Mouse (Mus musculus) testis, adult 2 months (tissue): ENCODE measurements at regions not wholly inside any gene's neighbourhood (a gene's known extent, or its start where the extent isn't known, plus 50 kb on each side); places are given as distances from the start of the nearest gene placed in this dataset.
A peak's percentile ranks its signal among the peaks of the same experiment; 100 is the strongest.

Experiments used
- H3K27ac ChIP-seq: fragments of 200-500 bp; 2 replicates; pipeline ENCODE4 v1.5.1; 2012; ENCODE audit warnings: low read depth, low read length; ENCODE audit not compliant: control insufficient read depth, insufficient read depth
- H3K27me3 ChIP-seq: fragments of 200-500 bp; 2 replicates; pipeline ENCODE4 v1.6.1; 2012; ENCODE audit warnings: mild to moderate bottlenecking, low read length, moderate library complexity; ENCODE audit not compliant: control insufficient read depth, insufficient read depth
- H3K36me3 ChIP-seq: fragments of 200-500 bp; 2 replicates; pipeline ENCODE4 v1.6.1; 2012; ENCODE audit warnings: mild to moderate bottlenecking, low read length; ENCODE audit not compliant: control insufficient read depth, insufficient read depth
- H3K4me1 ChIP-seq: fragments of 200-500 bp; 2 replicates; pipeline ENCODE4 v1.6.1; 2012; ENCODE audit warnings: low read length; ENCODE audit not compliant: control insufficient read depth, insufficient read depth
- H3K4me3 ChIP-seq: fragments of 200-500 bp; 2 replicates; pipeline ENCODE4 v1.5.1; 2012; ENCODE audit warnings: low read depth, mild to moderate bottlenecking, low read length, moderate library complexity, mixed read lengths; ENCODE audit not compliant: control insufficient read depth
- CTCF ChIP-seq: fragments of 200-500 bp; IDR thresholded peaks from 2 replicates; pipeline ENCODE4 v1.5.1; 2012; ENCODE audit warnings: low read depth, mild to moderate bottlenecking, inconsistent platforms, low read length, moderate library complexity; ENCODE audit not compliant: control insufficient read depth, insufficient read depth, insufficient replicate concordance
- POLR2A ChIP-seq: fragments of 200-500 bp; IDR thresholded peaks from 2 replicates; pipeline ENCODE4 v1.6.1; 2012; ENCODE audit warnings: low read depth, mild to moderate bottlenecking, inconsistent platforms, low read length, moderate library complexity; ENCODE audit not compliant: control insufficient read depth

GRCm38 (mm10) chr2:61297135-61297534 is 281.2 kb upstream of the Tank start:
- Histone ChIP-seq H3K4me1 (no peaks in the 10 kb centered on the region), H3K27me3 (no peaks in the 10 kb centered on the region), H3K4me3 (no peak overlapping the region), H3K27ac (peak overlapping the region; percentile 49; the same call in 1 of the 2 replicates), H3K36me3 (no peaks in the 10 kb centered on the region)
- TF ChIP-seq CTCF, result no peak
- TF ChIP-seq POLR2A, result no peak

GRCm38 (mm10) chr2:61296606-61297005 is 281.8 kb upstream of the Tank start:
- Histone ChIP-seq H3K4me3 (no peak overlapping the region), H3K27ac (peak overlapping the region; percentile 63), H3K4me1 (no peaks in the 10 kb centered on the region), H3K27me3 (no peaks in the 10 kb centered on the region), H3K36me3 (no peaks in the 10 kb centered on the region)
- TF ChIP-seq CTCF, result no peak
- no peak for TF ChIP-seq POLR2A

- no peaks in the 10 kb centered on the region for H3K36me3 ChIP-seq
- H3K27ac ChIP-seq, result peak overlapping the region; percentile 9; the same call in 1 of the 2 replicates
- TF ChIP-seq CTCF (no peak), POLR2A (no peak)
- H3K4me1 ChIP-seq, result no peaks in the 10 kb centered on the region
- H3K27me3 ChIP-seq, result no peaks in the 10 kb centered on the region
- no peak overlapping the region for H3K4me3 ChIP-seq
Measured at GRCm38 (mm10) chr2:61295261-61295964, 283.0 kb upstream of the Tank start.

- no peaks in the 10 kb centered on the region for H3K27me3 ChIP-seq
- TF ChIP-seq POLR2A (no peak), CTCF (no peak)
- H3K36me3 ChIP-seq, result no peaks in the 10 kb centered on the region
- H3K27ac ChIP-seq, result no peak overlapping the region
- no peak overlapping the region for H3K4me3 ChIP-seq
- H3K4me1 ChIP-seq, result no peaks in the 10 kb centered on the region
Measured at GRCm38 (mm10) chr2:61288246-61288645, 290.1 kb upstream of the Tank start.

GRCm38 (mm10) chr2:61284706-61285105 is 293.7 kb upstream of the Tank start:
- TF ChIP-seq CTCF, result no peak
- TF ChIP-seq POLR2A, result no peak
- Histone ChIP-seq H3K27ac (no peak overlapping the region), H3K4me3 (no peak overlapping the region), H3K36me3 (no peaks in the 10 kb centered on the region), H3K4me1 (no peaks in the 10 kb centered on the region), H3K27me3 (no peaks in the 10 kb centered on the region)

GRCm38 (mm10) chr2:61283829-61284601 is 294.4 kb upstream of the Tank start:
- TF ChIP-seq CTCF, result no peak
- TF ChIP-seq POLR2A, result no peak

GRCm38 (mm10) chr2:61272721-61273120 is 305.7 kb upstream of the Tank start:
- H3K27ac ChIP-seq, result no peak overlapping the region
- H3K27me3 ChIP-seq, result no peaks in the 10 kb centered on the region
- H3K4me3 ChIP-seq, result no peak overlapping the region
- H3K36me3 ChIP-seq, result no peaks in the 10 kb centered on the region
- TF ChIP-seq CTCF (no peak), POLR2A (no peak)
- H3K4me1 ChIP-seq, result no peaks in the 10 kb centered on the region

More at GRCm38 (mm10) chr2:61283829-61284601, 294.4 kb upstream of the Tank start:
- no peaks in the 10 kb centered on the region for H3K27me3 ChIP-seq
- no peak overlapping the region for H3K4me3 ChIP-seq
- no peaks in the 10 kb centered on the region for H3K36me3 ChIP-seq
- no peaks in the 10 kb centered on the region for H3K4me1 ChIP-seq
- H3K27ac ChIP-seq, result no peak overlapping the region
